Mouse (Mus musculus) stomach, embryonic 15.5 days (tissue): ENCODE measurements around the gene Alms1. TPM values are rescaled to one million over a fixed set of nuclear protein-coding genes. Genes with fewer than 3 reads are reported as not detected.
A peak's percentile ranks its signal among the peaks of the same experiment; 100 is the strongest.
"Not testable (repeated sequence)": the region's sequence is repeated elsewhere in the genome, so short reads cannot be mapped to it uniquely, and the experiment has no call there.

ENCODE experiments used
- ATAC-seq: fragments of 200-750 bp; cut with Nextera tagmentation; 2 replicates; pipeline ENCODE4 v1.8.0; 2017; ENCODE audit warnings: low read depth, moderate number of reproducible peaks, moderate TSS enrichment; ENCODE audit not compliant: insufficient read depth, low FRiP score
- H3K27ac ChIP-seq: fragments of 300-500 bp; sonication (generic); 2 replicates; pipeline ENCODE4 v1.5.1; 2015; ENCODE audit warnings: mild to moderate bottlenecking, inconsistent platforms
- H3K27me3 ChIP-seq: fragments of 300-500 bp; sonication (generic); replicated peaks from 2 replicates; pipeline ENCODE4 v1.6.1; 2015; ENCODE audit warnings: inconsistent platforms
- H3K36me3 ChIP-seq: fragments of 300-500 bp; sonication (generic); 2 replicates; pipeline ENCODE4 v1.6.1; 2015; ENCODE audit warnings: inconsistent platforms
- H3K4me1 ChIP-seq: fragments of 300-500 bp; sonication (generic); 2 replicates; pipeline ENCODE4 v1.6.1; 2015; ENCODE audit warnings: inconsistent platforms
- H3K4me2 ChIP-seq: fragments of 300-500 bp; sonication (generic); 2 replicates; pipeline ENCODE4 v1.6.1; 2015; ENCODE audit warnings: mild to moderate bottlenecking, inconsistent platforms
- H3K4me3 ChIP-seq: fragments of 300-500 bp; sonication (generic); replicated peaks from 2 replicates; pipeline ENCODE4 v1.5.1; 2015; ENCODE audit warnings: inconsistent platforms
- H3K9ac ChIP-seq: fragments of 300-500 bp; sonication (generic); 2 replicates; pipeline ENCODE4 v1.6.1; 2015; ENCODE audit warnings: inconsistent platforms
- H3K9me3 ChIP-seq: fragments of 300-500 bp; sonication (generic); 2 replicates; pipeline ENCODE4 v1.6.1; 2016; ENCODE audit warnings: inconsistent platforms
- WGBS: fragments of 180-500 bp; shearing (Covaris S2); methylation state at CpG from one replicate; pipeline ENCODE4 v1.1.7; 2015; 5-methylcytosine and 5-hydroxymethylcytosine counted together
- polyA plus RNA-seq: library from polyadenylated mRNA; unstranded; fragments of >200 nt; fragmentation: Nextera tagmentation; extraction: Ambion mirVana; gene quantifications from 2 replicates; pipeline ENCODE4 v1.2.1, GENCODE M21; 2015

Gene Alms1
- polyA plus RNA-seq, 1 experiment from 2014 or later: 4.0 TPM

DNA sequence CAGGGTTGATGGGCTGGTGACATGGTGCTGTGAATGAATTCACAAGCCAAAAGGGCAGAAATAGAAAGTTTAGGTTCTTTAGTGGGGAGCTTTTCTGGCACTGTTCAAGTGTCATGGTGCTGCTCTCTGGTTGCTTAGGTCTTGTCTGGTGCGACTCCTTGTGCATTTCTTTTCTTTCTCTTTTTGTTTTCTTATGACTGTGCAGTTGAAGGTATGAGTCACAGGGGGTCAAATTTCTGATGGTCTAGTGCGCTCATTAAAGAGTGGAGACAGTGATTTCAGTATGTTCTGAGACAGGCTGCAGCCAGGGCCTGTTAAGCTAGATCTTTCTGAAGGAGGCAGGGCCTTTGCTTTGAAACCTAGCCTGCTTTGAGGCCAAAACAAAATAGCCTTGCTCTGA lies 2.8 kb downstream of the Alms1 start:
- no peak for ATAC-seq
- no peaks in the 10 kb centered on the region for H3K27me3 ChIP-seq
- no peak overlapping the region for H3K9ac ChIP-seq
- no peaks in the 10 kb centered on the region for H3K9me3 ChIP-seq
- no peak overlapping the region for H3K4me3 ChIP-seq
- 81% methylated on average over 2 of the region's 2 CpGs for WGBS
- H3K4me2 ChIP-seq: no peak overlapping the region
- no peak overlapping the region for H3K27ac ChIP-seq
- peaks cover 9% of the 10 kb centered on the region; the same call in 1 of the 2 replicates for H3K4me1 ChIP-seq
- H3K36me3 ChIP-seq: no peaks in the 10 kb centered on the region

DNA sequence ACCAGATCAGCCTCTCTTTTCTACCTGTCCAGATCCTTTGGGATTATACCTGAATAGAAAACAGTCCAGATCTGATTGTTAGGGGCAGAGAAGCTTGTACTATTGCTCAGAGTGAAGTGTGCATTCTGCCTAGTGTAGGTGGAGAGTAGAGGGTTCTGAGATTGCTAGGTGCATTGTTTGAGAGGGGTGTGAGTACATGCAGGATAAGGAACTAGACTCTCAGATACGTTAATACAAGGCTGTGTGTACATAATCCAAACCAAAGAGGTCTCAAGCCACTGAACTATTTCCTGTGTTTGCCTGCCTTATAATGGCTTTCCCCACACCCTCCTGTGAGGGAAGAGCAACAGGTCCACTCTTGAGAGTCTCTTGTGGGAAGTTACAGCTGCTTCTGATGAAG lies 12.0 kb downstream of the Alms1 start:
- Histone ChIP-seq H3K27ac (no peak overlapping the region), H3K27me3 (no peaks in the 10 kb centered on the region), H3K4me2 (no peak overlapping the region), H3K9ac (no peak overlapping the region), H3K4me3 (no peak overlapping the region), H3K9me3 (no peaks in the 10 kb centered on the region), H3K36me3 (no peaks in the 10 kb centered on the region), H3K4me1 (no peaks in the 10 kb centered on the region)
- ATAC-seq: peak; percentile 56; the same call in 1 of the 2 replicates
- 29% methylated on average over 1 of the region's 1 CpGs for WGBS

- Histone ChIP-seq H3K27me3 (no peaks in the 10 kb centered on the region), H3K27ac (no peak overlapping the region), H3K4me3 (no peak overlapping the region), H3K4me2 (no peak overlapping the region), H3K4me1 (no peaks in the 10 kb centered on the region), H3K9ac (no peak overlapping the region), H3K9me3 (no peaks in the 10 kb centered on the region), H3K36me3 (peaks cover 12% of the 10 kb centered on the region)
- ATAC-seq: no peak
- WGBS: 88% methylated on average over 1 of the region's 1 CpGs
Measured at GRCm38 (mm10) chr6:85610511-85610910, 23.2 kb downstream of the Alms1 start.

DNA sequence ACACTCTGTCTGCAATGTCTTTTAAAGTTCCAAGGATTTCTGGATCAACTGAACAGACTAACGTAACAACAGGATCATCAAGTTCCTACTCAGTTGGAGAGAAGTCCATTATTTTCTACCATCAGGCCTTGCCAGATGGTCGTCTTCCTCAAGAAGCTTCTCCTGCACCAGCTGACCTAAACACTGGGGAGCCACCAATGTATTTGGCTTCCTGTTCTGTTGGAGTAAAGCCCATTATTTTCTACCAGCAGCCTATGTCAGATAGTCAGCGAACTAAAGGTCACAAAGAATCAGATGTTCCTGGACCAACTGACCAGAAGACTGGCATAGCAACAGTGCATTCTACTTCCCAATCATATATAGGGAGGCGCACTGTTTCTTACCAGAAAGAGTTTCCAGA lies 33.5 kb downstream of the Alms1 start:
- no peak overlapping the region for H3K4me2 ChIP-seq
- H3K36me3 ChIP-seq: peaks cover 18% of the 10 kb centered on the region; the same call in 1 of the 2 replicates
- no peak for ATAC-seq
- no peaks in the 10 kb centered on the region for H3K27me3 ChIP-seq
- 93% methylated on average over 4 of the region's 4 CpGs for WGBS
- H3K9ac ChIP-seq: no peak overlapping the region
- no peak overlapping the region for H3K4me3 ChIP-seq
- H3K27ac ChIP-seq: no peak overlapping the region
- H3K4me1 ChIP-seq: no peaks in the 10 kb centered on the region
- H3K9me3 ChIP-seq: no peaks in the 10 kb centered on the region

DNA sequence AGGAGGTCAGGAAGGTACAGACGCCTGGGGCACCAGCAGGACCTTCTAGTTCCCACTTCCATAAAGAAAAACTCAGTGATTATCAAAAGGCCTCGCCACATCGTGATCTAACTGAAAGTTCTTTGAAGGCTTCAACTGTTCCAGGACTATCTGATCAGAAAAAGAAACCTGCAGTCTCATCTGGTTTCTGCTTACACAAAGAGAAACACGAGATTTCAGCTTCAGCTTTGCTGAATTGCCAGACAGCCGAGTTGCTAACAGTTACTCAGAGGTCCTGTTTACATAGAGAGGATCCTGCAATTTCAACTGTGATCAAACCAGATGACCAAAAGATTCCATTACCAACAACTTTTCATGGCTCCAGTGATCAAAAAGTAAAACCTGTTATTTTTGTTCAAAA lies 34.3 kb downstream of the Alms1 start:
- peaks cover 18% of the 10 kb centered on the region; the same call in 1 of the 2 replicates for H3K36me3 ChIP-seq

DNA sequence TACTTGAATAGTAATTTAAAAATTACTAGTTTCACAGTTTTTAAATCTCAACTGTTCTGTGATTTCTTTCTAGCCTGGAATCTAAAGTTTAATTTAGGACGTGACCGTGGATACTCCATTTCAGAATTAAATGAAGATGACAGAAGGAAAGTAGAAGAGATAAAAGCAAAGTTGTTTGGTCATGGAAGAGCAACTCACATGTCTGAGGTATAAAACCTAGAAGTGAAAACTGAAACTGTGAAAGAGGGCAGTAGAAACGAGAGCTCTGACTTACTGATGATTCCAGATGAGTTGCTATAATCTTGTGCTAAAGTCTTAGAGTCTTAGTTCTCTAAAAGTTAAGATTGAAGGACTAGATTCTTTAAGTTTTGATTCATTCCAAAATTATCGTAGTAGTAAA lies 37.2 kb downstream of the Alms1 start:
- Histone ChIP-seq H3K36me3 (peaks cover 24% of the 10 kb centered on the region; the same call in 1 of the 2 replicates), H3K4me2 (no peak overlapping the region), H3K27me3 (no peaks in the 10 kb centered on the region), H3K4me1 (no peaks in the 10 kb centered on the region), H3K9ac (no peak overlapping the region), H3K27ac (no peak overlapping the region), H3K9me3 (no peaks in the 10 kb centered on the region), H3K4me3 (no peak overlapping the region)
- 90% methylated on average over 4 of the region's 4 CpGs for WGBS
- ATAC-seq: no peak

More for the DNA sequence above, 34.3 kb downstream of the Alms1 start:
- Histone ChIP-seq H3K27me3 (no peaks in the 10 kb centered on the region), H3K27ac (no peak overlapping the region), H3K4me1 (no peaks in the 10 kb centered on the region), H3K4me2 (no peak overlapping the region), H3K9me3 (no peaks in the 10 kb centered on the region), H3K9ac (no peak overlapping the region), H3K4me3 (no peak overlapping the region)
- WGBS: 84% methylated on average over 5 of the region's 5 CpGs
- ATAC-seq: no peak

- no peaks in the 10 kb centered on the region for H3K9me3 ChIP-seq
- ATAC-seq: no peak
- H3K36me3 ChIP-seq: 0 out of 2 replicates have a peak, but pooled peaks cover 11% of the 10 kb centered on the region
- H3K4me1 ChIP-seq: no peaks in the 10 kb centered on the region
- no peak overlapping the region for H3K4me2 ChIP-seq
- no peak overlapping the region for H3K27ac ChIP-seq
- WGBS: 60% methylated on average over 8 of the region's 8 CpGs
- no peaks in the 10 kb centered on the region for H3K27me3 ChIP-seq
- H3K4me3 ChIP-seq: no peak overlapping the region
- no peak overlapping the region for H3K9ac ChIP-seq
Measured at GRCm38 (mm10) chr6:85633165-85633564, 45.8 kb downstream of the Alms1 start.

GRCm38 (mm10) chr6:85653244-85653643 lies 65.9 kb downstream of the Alms1 start:
- ATAC-seq: no peak
- Histone ChIP-seq H3K4me2 (no peak overlapping the region), H3K9me3 (no peaks in the 10 kb centered on the region), H3K27me3 (no peaks in the 10 kb centered on the region), H3K36me3 (peaks cover 5% of the 10 kb centered on the region), H3K27ac (no peak overlapping the region), H3K4me1 (no peaks in the 10 kb centered on the region), H3K4me3 (no peak overlapping the region), H3K9ac (no peak overlapping the region)
- 88% methylated on average over 2 of the region's 2 CpGs for WGBS

DNA sequence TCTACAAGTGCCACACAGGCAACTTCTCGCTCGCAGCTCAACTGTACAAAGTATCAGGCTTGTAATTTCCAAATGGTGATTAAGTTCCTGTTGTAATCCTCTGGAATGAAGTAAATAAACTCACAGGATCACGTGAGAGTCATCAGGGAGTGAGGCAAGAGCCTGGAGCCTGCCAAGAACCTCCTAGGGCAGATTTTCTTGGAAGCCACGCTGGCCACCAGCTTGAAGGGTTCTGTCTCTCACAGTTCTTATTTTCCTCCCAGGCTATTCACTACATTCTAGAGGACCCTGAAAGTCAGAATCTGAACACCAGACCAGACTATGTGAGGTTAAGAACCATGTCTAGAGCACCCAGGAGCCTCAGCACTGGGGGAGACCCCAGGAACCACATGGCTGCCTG lies 114.6 kb downstream of the Alms1 start:
- not testable (repeated sequence) for H3K4me1 ChIP-seq, H3K9me3 ChIP-seq, H3K27me3 ChIP-seq, ATAC-seq, H3K27ac ChIP-seq, H3K36me3 ChIP-seq, H3K4me3 ChIP-seq, H3K4me2 ChIP-seq, H3K9ac ChIP-seq
- 66% methylated on average over 2 of the region's 4 CpGs for WGBS

DNA sequence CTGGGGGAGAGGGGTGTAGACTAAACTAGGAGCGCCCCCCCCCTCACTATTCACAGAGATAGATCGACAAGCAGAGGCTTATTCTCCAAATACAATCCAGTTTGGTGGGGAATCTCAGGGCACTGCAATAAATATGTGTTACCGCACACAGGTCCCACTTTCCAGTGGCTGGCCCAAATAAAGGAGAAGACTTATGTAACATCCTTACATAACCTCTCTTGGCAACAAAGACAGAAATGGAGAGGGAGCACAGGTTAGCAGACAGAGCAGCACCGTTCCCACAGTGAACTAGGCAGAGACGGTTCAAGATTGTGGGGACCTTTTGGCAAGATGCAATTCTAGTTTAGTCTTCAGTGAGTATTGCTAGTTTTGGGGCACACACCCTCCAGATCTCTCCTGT lies 121.9 kb downstream of the Alms1 start:
- H3K4me3 ChIP-seq, H3K9me3 ChIP-seq, ATAC-seq, H3K27ac ChIP-seq, H3K36me3 ChIP-seq, H3K4me2 ChIP-seq, H3K27me3 ChIP-seq, H3K4me1 ChIP-seq, H3K9ac ChIP-seq: not testable (repeated sequence)
- WGBS: 77% methylated on average over 5 of the region's 5 CpGs

- H3K4me3 ChIP-seq, H3K9ac ChIP-seq, H3K27ac ChIP-seq, ATAC-seq, H3K36me3 ChIP-seq, H3K9me3 ChIP-seq, H3K4me2 ChIP-seq, H3K4me1 ChIP-seq, H3K27me3 ChIP-seq: not testable (repeated sequence)
- 100% methylated on average over 1 of the region's 1 CpGs for WGBS
Measured at GRCm38 (mm10) chr6:85709607-85710006, 122.3 kb downstream of the Alms1 start.

- H3K27ac ChIP-seq, H3K4me1 ChIP-seq, H3K4me2 ChIP-seq, H3K27me3 ChIP-seq, H3K4me3 ChIP-seq, ATAC-seq, H3K36me3 ChIP-seq, H3K9ac ChIP-seq, H3K9me3 ChIP-seq: not testable (repeated sequence)
- 81% methylated on average over 9 of the region's 10 CpGs for WGBS
Measured at GRCm38 (mm10) chr6:85713105-85713504, 125.8 kb downstream of the Alms1 start, which contains the start of gene Nat8f7. Nat8f7 (minus strand) TSS chr6:85713205.
